Mouse (Mus musculus) liver, adult (tissue): ENCODE results near the gene Prg3.
A peak's percentile ranks its signal among the peaks of the same experiment; 100 is the strongest.

Experiments
- GATA4 ChIP-seq: IDR thresholded peaks from 2 replicates; pipeline ENCODE4 v1.6.1; 2014; ENCODE audit warnings: mild to moderate bottlenecking, low read length; ENCODE audit not compliant: insufficient replicate concordance

Gene Prg3

DNA sequence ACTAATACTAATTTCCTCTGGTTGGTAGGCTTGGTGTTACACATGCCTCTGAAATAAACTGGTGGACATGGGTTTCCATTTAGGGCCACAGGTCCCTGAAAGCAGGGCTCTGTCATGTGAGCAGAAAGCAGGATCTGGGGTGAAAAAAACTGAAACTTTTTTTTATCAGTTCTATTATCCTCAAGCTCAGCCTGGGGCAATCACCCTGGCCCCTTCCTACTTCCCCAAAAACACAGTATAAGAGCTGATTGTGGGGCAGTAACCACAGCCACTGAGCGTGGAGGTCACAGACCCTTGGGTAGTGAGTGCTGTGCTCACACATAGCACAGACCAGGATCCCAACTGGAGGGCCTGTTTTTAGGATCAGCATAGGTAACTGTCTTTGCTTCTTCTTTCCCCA is at the start of gene Prg3:
Prg3 (plus strand) TSS at position 286 of the 400 bp plus-strand sequence.
- TF ChIP-seq GATA4: no peak

DNA sequence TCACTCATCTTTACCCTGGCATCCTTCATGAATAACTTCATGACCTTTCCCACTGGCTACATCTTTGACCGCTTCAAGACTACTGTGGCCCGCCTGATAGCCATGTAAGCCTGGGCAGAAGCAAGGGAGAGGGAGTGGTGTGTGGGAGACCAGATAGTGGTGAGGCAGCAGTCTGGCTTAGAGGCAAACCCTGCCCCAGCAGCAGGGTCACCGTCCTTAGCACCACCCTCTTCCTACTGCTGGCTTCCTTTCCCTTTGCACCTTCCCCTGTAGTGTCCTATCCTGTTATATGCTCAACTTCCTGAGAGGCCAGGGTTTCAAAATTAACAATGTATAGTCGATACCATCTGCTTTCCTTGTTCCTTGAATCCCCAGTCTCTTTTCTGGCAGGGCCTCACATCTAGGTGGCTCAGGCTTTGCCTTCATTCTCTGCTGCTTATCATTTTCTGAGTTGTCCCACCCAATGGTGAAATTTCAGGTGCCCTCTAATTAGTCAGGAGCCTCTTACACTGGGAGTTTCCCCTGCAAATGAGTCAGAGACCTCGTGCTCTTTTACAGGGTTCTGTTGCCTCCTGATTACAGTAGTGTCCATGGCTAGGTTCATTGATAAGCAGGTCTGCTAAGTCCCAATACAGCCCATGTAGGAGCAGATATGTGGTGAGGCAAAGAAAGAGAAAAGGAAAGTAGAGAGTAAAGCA is 49.6 kb upstream of the Prg3 start:
- peak; percentile 58; the same call in 1 of the 2 replicates for TF ChIP-seq GATA4

DNA sequence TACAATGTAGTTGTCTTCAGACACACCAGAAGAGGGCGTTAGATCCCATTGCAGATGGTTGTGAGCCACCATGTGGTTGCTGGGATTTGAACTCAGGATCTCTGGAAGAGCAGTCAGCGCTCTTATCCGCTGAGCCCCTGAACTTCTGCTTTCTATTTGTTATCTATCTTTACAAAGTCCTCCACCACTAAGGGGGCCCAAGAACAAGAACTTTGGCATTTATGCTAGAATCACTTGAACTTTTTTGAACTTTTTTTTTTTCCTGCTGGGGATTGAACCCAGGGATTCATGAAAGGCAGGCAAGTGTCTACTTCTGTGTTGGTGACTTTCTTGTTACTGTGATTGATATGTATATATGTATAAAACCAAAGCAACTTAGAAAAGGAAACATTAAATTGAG is 48.7 kb upstream of the Prg3 start:
- TF ChIP-seq GATA4: no peak

DNA sequence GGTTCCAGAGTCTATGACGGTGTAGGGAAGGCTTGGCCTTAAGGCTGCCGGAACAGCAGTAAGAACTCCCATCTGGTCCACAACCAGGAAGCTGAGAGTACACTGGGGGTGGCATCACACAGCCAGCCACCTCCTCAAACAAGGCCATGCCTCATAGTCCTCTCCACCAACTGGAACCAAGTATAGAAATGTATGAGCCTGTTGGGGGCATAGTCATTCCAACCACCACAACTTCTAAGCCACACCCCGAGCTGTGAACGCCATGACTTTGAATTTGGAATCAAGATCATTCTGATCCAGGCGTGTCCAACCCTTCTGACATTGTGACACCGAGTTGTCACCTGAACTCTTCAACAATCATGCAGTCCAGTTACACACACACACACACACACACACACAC is 48.3 kb upstream of the Prg3 start:
- TF ChIP-seq GATA4: no peak

DNA sequence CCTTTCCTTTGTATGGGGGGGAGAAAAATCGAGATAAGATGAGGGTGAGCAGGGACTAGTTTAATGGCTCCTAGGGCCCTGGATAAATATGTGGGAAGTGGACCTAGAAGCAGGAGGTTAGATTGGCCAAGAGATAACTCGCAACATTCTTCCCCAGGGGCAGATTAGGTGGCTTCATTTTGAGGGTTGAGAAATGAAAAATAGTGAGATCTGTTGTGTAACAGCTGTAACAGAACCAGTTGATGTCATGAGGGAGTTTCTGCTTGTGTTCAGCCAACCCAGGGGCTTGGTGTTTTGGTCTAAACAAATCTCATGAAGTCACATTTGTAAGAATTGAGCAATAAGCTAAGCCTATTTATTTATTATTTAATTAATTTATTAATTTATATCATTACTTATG is 46.7 kb upstream of the Prg3 start:
- no peak for TF ChIP-seq GATA4

DNA sequence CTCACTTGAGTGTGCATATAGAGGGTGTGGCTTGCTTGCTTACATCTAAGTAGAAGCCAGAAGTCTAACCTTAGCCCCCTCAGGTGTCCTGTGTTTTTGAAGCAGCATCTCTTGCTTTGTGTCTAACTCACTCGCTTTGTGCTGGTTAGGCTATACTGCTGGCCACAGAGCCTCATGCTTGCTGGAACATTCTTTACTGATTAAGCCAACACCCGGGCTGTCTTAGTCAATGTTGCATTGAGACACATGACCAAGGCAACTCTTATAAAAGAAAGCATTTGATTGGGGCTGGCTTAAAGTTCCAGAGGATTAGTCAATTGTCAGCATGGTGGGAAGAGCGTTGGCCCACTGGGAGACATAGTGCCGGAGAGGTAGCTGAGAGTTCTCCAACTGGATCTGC is 46.2 kb upstream of the Prg3 start:
- no peak for TF ChIP-seq GATA4

DNA sequence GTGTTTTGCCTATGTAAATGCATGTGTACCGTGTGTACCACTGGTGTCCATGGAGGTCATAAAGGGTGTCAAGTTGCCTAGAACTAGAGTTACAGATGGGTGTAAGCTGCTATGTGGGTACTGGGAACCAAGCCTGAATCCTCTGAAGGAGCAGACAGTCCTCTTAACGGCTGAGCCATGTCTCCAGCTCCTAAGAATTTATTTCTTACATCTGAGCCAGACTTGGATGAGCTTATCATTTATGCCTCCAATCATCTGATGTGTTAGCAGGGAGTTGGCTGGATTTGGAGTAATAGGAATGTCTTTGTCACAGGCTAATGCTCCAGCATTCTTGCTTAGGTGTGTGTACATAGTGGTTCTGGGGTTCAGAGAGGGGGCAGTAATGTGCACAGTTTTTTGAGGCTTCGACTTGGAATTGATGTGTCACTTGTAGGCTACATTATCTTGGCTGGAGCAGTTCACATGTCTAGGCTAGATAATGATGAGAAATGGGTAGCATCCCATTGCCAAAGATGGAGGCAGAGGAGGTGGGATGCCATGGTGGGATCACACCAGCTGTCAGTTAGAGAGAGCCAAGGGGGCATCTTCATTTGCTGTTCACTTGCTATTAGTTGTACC is 40.8 kb upstream of the Prg3 start:
- TF ChIP-seq GATA4: no peak

DNA sequence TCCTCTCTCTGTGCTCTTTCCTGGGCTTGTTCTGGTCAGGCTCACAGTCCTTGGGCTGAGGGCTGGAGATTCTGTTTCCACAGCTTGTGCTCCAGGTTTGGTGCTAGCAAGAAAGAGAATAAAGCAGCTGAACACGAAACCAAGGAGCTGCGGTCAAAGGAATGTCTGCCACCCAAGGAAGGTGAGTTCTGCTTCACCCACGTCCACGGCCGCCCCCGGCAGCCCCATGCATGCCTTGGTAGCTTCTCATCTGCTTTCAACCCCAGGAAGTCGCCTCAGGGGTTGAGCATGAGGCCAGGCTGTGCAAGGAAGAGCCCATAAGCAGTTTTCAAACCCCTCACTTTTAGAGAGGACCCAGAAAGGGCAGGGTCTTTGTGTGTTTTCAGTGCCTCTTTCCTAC is 39.8 kb upstream of the Prg3 start:
- no peak for TF ChIP-seq GATA4

DNA sequence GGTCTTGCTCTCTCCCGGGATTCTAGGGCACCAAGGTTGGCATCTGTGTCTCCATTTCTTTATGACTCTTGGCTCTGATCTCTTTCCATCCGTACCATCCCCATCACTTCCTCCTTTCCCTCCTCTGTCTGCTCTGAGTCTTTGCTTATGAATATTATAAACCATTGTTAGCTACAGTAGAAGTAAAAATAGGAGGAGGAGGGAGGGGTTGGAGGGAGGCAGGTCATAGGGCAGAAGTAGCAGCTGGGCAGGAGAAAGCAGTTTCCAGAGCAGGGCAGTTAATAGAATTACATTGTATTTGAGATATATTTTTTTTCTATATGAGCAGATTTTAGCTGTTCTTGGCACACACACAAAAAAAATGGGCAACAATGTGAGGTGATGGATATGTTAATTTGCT is 39.3 kb upstream of the Prg3 start:
- TF ChIP-seq GATA4: no peak

DNA sequence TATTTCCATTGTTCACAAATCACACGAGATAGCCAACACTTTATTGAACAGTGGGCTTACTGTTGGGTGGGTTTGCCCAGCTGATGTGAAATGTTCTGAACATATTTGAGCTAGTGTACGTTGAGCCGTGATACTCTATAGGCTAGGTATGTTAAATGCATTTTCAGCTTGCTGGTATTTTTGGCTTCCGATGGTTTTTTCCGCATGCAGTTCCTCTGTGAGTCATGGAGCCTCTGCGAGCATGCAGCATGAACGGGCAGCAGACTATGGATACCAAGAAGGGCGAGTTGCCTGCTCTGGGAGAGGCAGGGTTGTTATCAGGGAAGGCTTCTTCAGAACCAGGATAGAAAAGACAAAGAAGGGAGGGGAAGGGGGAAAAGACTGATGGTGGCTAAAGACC is 37.0 kb upstream of the Prg3 start:
- no peak for TF ChIP-seq GATA4

DNA sequence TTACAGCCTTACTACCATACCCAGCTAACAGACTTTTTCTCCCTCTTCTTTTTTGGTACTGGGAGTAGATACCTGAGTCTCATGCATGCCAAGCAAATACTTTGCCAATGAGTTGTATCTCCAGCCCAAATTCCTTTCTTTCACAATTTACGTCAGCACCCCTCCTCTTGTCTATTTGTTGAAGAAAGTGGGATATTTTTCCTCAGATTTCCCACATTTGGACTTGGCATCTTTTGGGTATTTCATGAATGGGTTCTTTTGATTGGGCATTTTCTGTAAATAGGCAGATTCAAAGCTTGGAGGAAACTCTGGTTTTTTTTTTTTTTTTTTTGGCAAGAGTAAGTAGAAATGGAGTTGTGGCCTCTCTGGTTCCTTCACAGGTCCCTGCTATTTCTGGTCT is 35.8 kb upstream of the Prg3 start:
- TF ChIP-seq GATA4: no peak

DNA sequence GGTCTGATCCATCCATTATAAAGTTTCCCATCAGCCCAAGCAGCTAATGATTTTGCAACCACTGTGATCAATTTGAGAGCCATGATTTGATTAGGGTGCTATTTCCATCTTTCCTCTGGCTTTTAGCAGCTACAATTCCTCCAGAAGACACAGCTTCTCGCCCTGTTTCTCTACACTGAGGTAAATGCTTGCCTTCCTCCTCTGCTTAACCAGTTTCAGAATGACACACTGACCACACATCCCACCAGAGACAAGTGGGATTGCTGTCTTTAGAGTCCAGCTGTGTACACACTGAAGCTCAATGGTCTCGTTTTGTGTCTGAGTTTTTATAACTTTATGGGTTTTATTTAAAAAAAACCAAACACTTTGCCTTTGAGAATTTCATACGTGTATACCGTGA is 35.3 kb upstream of the Prg3 start:
- TF ChIP-seq GATA4: no peak

DNA sequence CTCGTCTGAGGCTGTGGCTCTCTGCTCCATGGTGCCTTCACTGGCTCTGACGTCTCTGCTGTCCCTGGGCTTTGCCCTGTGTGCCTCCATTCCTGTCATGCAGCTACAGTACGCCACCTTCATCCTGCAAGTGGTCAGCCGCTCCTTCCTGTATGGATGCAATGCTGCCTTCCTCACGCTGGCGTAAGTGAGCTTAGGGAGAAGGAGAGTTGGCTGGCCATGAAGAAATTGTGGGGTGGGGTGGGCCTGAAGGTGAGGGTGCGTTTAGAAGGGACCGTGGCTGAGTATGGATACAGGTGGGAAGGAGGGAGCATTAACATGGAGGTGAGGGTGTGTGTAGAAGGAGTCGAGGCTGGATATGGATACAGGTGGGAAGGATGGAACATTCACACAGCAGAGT is 32.6 kb upstream of the Prg3 start:
- no peak for TF ChIP-seq GATA4

DNA sequence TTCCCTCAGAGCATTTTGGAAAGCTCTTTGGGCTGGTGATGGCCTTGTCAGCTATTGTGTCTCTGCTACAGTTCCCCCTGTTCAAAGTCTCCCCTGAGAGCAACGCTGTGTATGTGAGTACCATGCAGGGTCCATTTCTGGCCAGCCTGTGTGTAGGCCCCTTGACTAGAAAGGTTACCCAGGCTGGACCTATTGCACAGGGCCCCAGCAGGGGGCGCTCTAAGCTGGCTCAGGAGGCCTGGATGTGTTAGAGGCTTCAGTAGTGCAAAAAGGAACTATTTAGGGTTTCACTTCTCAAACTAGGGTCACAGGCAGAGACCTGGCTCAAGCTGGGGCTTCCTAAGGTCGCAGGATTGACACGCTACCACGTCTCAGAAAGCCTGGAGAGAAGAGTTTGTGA is 31.7 kb upstream of the Prg3 start:
- no peak for TF ChIP-seq GATA4

DNA sequence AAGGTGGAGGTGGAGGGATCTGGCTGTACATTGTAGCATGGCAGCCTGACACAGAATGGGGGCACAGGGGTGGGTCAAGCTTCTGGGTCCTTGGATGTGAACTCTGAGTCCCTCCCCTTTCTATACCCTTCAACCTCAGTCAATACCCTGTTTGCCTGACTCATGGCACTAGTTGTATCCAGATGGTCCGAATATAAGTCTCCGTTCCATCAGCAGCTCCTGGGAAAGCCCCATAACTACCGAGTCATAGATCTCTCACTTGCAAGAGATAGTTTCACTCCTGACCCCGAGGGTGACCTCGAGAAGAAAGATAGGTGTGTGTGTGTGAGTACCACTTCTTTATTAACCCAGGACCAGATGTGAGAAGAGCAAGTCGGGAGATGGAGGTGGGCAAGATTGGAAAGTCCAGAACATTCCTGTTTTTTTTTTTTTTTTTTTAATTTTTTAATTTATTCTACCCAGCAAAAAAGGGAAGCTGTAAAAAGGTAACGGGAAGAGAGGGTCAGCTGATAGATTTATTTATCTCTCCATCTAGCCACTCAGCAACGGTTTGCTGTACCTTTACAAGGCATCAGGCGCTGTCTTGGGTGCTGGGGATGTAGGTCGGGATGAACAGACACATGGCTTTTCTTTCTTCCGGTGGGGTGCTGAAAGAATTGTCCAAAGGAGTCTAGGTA is 29.3 kb upstream of the Prg3 start:
- TF ChIP-seq GATA4: no peak

DNA sequence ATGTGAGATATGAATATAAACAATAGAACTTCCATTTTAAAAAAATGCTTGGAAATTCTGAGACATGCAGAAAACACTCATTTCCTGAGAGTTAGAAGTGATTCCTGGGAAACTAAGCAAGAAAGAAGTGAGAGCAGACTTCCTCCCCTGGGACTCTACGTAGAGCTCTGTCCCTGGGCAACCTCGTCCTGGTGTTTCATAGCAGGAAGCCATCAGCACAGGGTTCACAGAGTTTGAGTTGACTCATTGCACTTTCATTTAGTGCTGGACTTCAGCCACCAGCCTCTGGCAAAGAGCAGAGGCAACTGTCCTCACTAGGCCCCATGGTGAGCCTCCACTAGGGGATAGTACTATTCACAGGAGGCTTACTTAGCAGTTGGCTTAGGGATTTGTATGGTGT is 26.7 kb upstream of the Prg3 start:
- TF ChIP-seq GATA4: no peak

DNA sequence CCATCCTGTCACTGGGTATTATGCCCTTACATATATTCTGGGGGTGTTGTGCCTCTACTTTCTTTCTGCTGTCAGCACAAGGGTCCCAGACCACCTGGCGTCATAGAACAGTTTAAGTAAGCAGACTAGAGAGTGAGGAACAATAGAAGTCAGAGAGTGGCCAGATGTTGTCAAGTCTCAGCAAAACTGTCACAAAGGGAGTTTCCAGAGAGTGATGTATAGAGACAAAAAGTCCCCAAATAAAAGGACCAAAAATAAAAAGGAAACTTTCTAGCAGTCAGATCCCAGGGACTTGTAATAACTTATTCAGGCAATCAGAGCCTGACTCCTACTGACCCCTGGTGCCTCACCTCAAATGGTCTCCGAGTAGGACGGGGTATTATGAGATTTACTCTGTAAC is 26.1 kb upstream of the Prg3 start:
- TF ChIP-seq GATA4: no peak

DNA sequence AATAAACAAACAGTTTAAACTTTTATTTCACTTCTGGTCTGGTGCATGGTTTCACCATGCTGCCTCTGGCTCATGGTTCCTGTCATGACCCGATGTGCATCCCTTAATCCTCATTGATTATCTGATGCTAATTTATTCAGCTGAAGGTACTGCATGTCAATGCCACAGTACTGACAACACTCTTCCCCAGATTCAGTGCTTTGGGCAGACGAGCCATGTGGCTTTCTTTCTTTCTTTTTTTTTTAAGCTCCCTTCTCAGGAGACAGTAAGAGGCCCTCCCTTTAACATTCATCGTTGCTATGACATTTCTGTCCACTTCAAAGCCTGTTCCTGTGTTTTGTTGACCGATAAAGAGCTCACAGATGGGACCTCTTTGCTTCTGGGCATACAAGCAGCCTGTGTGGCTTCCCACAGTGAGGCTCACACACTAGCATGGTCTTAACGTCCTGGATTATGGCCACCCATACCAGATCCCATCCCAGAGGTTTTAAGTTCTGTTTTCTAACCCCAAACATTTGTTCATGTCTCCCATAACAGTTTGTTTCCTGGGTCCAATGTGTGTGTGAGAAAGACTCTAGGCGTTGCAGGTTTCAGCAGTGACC is 25.0 kb upstream of the Prg3 start:
- no peak for TF ChIP-seq GATA4
